Mouse (Mus musculus): Measurements from ENCODE around the gene Clmn.

Gene Clmn

GRCm38 (mm10) chr12:104864439-104865165 lies at the start of gene Clmn:
Clmn (minus strand) TSS chr12:104865076.
- WGBS, result 6% methylated on average over 52 of the region's 80 CpGs

- WGBS, result 60% methylated on average over 3 of the region's 3 CpGs
Measured at GRCm38 (mm10) chr12:104912990-104913389, 48.1 kb upstream of the Clmn start.

- 55% methylated on average over 10 of the region's 10 CpGs for WGBS
Measured at GRCm38 (mm10) chr12:104912281-104912933, 47.5 kb upstream of the Clmn start.

- 93% methylated on average over 4 of the region's 4 CpGs for WGBS
Measured at GRCm38 (mm10) chr12:104909750-104910149, 44.9 kb upstream of the Clmn start.

DNA sequence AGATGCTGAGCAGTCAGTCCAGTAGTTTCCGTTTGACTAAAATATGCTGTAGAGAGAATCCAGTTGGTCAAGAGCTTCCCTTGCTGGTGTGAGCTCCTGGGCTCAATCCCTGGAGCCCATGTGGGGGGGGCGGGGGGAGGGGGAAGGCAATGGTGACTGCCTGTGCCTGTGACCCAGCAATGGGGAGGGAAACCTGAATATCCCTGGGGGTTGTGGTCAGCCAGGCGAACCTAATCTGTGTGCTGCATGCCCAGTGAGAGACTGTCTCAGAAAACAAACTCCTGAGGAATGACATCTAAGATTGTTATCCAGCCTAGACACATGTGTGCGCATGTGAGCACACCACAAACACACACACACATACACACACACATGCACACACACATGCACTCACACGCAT lies 44.1 kb upstream of the Clmn start:
- WGBS, result 77% methylated on average over 5 of the region's 5 CpGs

GRCm38 (mm10) chr12:104908024-104908781 lies 43.3 kb upstream of the Clmn start:
- 63% methylated on average over 15 of the region's 15 CpGs for WGBS

DNA sequence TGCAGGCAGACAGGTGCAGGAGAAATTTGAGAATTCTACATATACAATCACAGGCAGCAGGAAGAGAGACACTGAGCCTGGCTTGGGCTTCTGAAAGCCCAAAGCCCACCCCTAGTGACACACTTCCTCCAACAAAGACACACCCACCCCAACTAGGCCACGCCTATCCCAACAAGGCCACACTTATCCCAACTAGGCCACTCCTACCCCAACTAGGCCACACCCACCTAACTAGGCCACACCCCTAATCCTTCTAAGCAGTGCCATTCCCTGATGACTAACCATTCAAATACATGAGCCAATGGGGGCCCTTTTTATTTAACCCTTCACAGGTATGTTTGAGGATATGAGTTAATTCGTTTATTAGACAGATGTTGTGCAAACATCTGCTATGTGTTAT lies 42.3 kb upstream of the Clmn start:
- WGBS, result 94% methylated on average over 2 of the region's 2 CpGs

DNA sequence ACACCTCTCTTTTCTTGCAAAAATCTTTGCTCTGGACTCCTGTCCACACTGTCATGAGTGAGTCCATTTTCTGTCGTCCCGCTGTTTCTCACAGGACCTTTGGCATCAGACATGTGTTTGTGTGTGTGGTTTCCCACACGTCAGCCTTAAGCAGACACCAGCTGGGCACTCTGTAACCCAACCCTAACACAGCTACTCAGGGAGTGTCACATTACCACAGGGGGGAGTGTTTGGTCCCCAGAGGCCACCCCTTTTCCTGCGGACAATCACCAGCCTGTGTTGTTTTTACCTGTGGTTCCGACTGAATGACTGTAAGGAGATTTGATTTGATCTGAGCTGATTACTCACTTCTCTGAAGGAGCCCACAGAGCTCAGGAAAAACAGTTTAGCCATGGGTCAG lies 39.3 kb upstream of the Clmn start:
- 65% methylated on average over 5 of the region's 5 CpGs for WGBS

DNA sequence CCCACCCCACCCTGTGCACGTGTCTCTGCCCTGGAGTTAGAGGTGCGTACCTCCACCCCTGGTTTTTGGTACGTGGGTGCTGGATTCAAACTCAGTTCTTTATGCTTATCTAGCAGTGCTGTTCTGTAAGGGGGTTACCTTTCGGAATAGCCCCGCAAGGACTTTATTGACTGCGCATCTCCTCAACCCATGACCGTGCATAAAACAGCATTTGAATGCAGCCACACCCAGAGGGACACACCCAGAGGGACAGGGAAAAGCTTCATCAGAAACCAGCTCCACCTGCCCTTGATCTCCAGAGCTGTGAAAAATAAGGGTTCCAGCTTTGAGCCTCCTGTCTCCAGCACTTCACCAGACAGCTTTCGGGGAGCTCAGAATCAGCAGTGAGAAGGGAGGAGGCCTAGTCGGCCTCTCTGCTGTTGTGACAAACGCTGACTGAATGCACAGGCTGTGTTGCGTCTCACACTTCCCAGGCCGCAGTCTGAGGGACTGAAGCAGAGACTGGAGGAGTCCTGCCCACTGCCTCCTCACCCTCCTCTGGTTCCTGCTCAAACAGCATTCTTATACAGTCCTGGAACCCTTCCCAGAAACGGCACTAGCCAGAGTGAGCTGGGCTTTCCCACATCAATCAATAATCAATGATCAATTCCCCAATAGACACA lies 37.6 kb upstream of the Clmn start:
- 70% methylated on average over 13 of the region's 13 CpGs for WGBS

GRCm38 (mm10) chr12:104901320-104901719 lies 36.4 kb upstream of the Clmn start:
- 55% methylated on average over 8 of the region's 8 CpGs for WGBS

- 61% methylated on average over 3 of the region's 3 CpGs for WGBS
Measured at GRCm38 (mm10) chr12:104899835-104900234, 35.0 kb upstream of the Clmn start.

DNA sequence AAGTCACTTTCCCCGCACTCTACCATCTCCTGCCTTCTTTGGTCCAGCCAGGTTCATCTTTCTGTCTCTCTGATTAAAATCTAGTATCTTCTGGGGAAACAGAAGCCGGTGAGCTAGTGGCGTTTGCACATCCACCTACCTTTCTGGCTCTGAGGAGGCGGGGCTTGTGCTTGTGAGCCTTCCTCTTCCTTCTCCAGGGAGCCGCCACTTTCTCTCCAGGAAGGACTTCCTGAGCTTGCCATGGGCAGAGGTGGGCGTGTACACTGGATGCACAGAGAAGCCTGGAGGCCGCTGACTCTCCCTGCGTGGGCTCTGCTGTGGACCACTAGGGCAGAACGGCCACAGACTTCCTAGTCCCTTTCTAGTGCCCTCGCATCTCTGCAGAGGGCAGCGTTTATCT lies 34.3 kb upstream of the Clmn start:
- WGBS, result 61% methylated on average over 11 of the region's 11 CpGs

DNA sequence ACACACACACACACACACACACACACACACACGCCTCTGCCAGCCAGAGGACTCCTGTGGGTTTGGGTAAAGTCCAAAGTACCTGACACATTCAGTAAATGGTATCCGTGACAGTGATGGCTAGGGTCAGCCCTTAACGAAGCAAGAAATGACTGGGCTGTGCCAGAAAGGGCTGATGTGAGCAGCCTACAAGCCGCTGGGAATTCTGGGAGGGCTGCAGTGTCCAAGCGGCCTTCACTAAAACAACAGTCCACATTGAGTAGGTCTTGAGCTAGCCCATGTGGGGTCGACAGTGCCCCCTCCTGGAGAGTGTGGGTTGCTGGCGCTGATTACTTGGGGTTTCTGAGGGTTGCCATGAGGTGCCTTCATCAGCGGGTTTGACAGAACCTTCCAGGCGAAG lies 33.8 kb upstream of the Clmn start:
- WGBS, result 76% methylated on average over 9 of the region's 9 CpGs

DNA sequence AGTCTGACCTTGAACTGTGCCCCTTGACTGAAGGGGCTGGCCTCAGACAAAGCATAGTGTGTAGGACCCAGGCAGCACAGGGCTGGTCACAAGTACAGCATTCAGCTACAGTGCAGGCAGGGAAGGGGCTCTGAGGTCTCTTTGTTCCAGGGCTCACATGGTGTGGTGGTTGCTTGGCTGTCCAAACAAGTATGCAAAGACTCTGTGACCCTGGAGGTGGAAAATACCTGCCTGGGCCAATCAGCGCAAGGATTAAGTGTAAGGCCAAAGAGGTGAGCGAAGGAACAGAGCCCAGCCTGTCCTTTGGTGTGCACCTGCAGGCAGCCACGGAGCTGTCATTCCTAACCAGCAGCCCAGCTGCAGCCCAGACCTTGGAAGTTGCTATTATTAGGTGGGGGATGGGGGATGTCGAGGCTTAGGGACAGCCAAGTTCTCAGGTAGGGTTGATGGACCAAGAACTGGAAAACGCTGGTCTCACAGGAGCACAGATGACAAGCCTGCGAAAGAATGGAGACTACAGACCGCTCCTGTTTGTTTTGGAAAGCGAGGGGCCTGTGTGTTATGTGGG lies 32.3 kb upstream of the Clmn start:
- WGBS, result 68% methylated on average over 8 of the region's 8 CpGs

- 65% methylated on average over 16 of the region's 16 CpGs for whole genome bisulfite sequencing
Measured at GRCm38 (mm10) chr12:104896640-104897039, 31.8 kb upstream of the Clmn start.

DNA sequence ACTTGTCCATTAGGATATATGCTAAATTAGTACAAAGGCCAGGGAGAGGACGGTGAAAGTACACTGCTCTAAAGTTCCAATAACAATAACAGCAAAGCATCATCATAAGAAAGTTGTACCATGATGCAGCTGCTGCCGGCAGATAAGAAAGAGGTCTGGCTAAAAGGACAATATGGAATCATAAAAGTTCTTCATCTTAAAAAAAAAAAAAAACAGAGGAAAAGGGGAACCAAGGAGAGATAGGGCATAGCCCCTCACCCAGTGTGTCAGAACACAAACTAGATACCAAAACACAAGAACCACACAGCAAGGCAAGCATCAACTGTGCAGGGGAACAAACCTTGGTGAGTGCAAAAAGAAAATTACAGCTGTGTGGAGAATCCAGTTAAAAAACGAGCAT lies 27.4 kb upstream of the Clmn start:
- WGBS, result 86% methylated on average over 3 of the region's 3 CpGs

- 90% methylated on average over 8 of the region's 8 CpGs for WGBS
Measured at GRCm38 (mm10) chr12:104890066-104890465, 25.2 kb upstream of the Clmn start.

DNA sequence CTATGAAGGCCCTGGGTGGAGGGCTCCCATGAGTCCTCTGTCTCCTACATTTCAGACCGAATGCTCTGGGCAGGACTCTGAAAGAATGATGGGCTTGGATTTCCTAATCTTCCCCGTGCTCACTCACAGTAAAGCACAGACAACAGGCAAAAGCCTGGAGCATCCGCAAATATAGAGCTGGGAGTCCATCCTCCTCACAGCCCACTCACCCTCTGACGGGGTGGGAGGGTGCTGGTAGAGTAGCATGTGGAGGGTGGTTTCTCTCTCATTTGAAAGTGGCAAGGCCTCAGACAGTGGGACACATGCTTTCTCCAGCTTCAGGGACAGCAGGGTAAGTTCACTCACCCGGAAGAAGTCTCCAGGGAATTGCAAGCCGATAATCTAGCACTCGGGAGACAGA lies 21.2 kb upstream of the Clmn start:
- 65% methylated on average over 7 of the region's 7 CpGs for WGBS

DNA sequence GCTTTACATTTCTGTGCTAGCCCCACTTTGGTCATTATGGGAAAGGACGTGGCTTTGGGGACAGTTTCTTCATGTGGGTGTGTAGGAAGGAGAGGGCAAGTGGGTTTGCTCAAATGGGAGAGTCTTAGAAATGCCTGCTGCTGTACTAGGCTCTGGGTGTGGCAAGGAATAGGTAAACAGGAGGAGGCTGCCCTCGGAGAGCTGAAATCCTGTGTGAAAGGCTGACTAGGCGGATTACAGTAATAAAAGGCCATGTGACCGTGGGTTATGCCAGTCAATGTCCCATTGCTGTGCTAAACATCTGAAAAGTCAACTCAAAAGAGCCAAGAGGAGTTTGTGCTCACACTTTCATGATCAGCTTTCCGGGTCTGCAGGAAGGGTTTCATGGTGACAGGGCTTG lies 17.7 kb upstream of the Clmn start:
- 80% methylated on average over 5 of the region's 5 CpGs for WGBS

DNA sequence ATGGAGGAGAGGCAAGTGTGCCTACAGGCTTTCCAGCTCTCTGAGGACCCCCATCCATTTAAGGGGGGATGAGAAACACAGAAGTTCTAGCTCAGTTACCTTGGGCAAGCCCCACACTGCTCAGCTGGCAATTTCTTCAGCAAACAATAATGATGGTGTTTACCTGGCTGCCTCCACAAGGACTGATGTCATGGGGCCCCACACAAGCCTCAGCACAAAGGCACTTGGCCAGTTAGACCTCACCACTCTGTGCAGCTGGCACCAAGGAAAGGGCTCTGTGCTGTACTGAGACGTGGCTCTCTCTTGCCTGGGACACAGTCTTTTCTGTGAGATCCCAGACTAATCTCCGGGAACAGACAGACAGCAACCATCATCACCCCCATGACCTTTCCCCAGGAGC lies 17.2 kb upstream of the Clmn start:
- whole genome bisulfite sequencing, result 80% methylated on average over 2 of the region's 2 CpGs

DNA sequence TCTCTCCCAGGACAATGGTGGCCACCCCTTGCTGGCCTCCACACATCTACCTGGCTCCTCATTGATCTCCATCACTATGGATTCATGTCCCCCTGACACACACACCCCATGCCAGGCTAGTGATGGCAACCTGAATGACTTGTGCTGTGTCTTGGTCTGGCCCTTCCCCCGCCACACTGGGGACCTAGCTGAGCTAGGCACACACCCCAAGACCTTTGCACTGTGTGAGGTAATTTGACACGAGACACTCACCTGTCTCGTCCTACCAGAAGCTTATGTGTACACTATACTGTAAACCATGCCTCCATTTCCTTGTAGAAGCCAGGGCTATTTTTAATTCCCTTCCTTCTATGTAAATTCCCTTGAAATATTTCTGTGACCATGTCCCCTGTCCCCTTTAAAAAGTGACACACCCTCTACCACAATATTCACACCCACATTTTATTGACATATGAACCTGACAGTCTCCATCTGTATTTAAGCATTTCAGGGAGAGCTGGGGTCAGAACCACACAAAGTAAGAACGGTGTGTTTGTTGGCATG lies 16.7 kb upstream of the Clmn start:
- 87% methylated on average over 4 of the region's 4 CpGs for WGBS

DNA sequence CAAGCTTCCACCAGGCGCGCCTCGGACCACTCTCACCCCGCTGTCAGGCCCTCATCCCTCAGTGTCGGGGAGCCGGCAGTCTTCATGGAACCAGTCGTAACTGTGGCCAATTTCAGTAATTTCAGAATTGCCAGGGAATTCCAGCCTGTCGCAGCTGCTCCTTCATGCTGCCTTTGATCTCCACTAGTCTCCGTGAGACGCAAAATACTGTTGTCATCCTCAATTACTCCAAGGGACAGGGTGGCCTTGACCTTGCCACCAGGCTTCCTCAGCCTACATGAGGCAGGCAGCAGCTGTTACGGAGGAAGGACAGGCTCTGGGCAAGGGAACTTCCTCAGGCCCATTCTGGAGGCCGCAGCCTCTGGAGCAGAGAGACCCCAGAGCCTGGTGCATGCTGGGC lies 15.5 kb upstream of the Clmn start:
- 91% methylated on average over 12 of the region's 12 CpGs for WGBS
